Mouse (Mus musculus): ENCODE data around the gene Ncs1.

- no peak for TF ChIP-seq CTCF (IDR thresholded peaks at IDR 0.05; ENCODE audit: extremely low read depth, insufficient read length, insufficient replicate concordance, low read depth, low read length)
- no peak for TF ChIP-seq POLR2A (IDR thresholded peaks at IDR 0.05; ENCODE audit: low read depth, low read length)
These were observed 35.3 kb upstream of the Ncs1 start for GRCm38 (mm10) chr2:31210144-31210847.
